Mouse (Mus musculus) heart, adult 2 months (tissue): ENCODE measurements around the gene Gm47791. TPM values are rescaled to one million over a fixed set of nuclear protein-coding genes. Genes with fewer than 3 reads are reported as not detected.

Source experiments
- DNase-seq, 2 experiments: peaks; one replicate each; pipeline ENCODE4 v3.0.0; 2021
- H3K27ac ChIP-seq: fragments of 200-600 bp; 2 replicates; pipeline ENCODE4 v1.8.1; 2022
- H3K27me3 ChIP-seq: fragments of 200-500 bp; 2 replicates; pipeline ENCODE4 v1.6.1; 2012; ENCODE audit warnings: mild to moderate bottlenecking, low read length, inconsistent platforms, mixed read lengths; ENCODE audit not compliant: control insufficient read depth, insufficient read depth
- H3K36me3 ChIP-seq: fragments of 200-500 bp; 2 replicates; pipeline ENCODE4 v1.6.1; 2012; ENCODE audit warnings: low read length, inconsistent platforms; ENCODE audit not compliant: control insufficient read depth, insufficient read depth
- H3K4me1 ChIP-seq: fragments of 200-500 bp; 2 replicates; pipeline ENCODE4 v1.6.1; 2011; ENCODE audit warnings: low read length; ENCODE audit not compliant: control insufficient read depth, insufficient read depth
- H3K4me3 ChIP-seq: fragments of 200-600 bp; 2 replicates; pipeline ENCODE4 v1.8.1; 2022
- H3K79me2 ChIP-seq: fragments of 200-500 bp; replicated peaks from 2 replicates; pipeline ENCODE4 v1.6.1; 2012; ENCODE audit warnings: mild to moderate bottlenecking, inconsistent platforms, low read length, moderate library complexity, mixed read lengths; ENCODE audit not compliant: control insufficient read depth, insufficient read depth
- H3K9ac ChIP-seq: fragments of 200-500 bp; 2 replicates; pipeline ENCODE4 v1.6.1; 2012; ENCODE audit warnings: low read depth, mild to moderate bottlenecking, control low read depth, inconsistent platforms, low read length, mixed read lengths
- CTCF ChIP-seq: fragments of 200-600 bp; IDR thresholded peaks from 2 replicates; pipeline ENCODE4 v1.8.1; 2022; ENCODE audit warnings: antibody characterized with exemption, mild to moderate bottlenecking, moderate library complexity
- EP300 ChIP-seq: fragments of 200-500 bp; IDR thresholded peaks from 2 replicates; pipeline ENCODE4 v1.6.1; 2011; ENCODE audit warnings: low read depth, low read length, control low read depth; ENCODE audit not compliant: insufficient read depth
- POLR2A ChIP-seq: fragments of 200-500 bp; IDR thresholded peaks from 2 replicates; pipeline ENCODE4 v1.6.1; 2011; ENCODE audit warnings: mild to moderate bottlenecking, low read depth, low read length, control low read depth; ENCODE audit not compliant: insufficient read depth
- WGBS: fragments of 180-500 bp; shearing (Covaris S2); methylation state at CpG from one replicate; pipeline ENCODE4 v1.1.7; 2018; 5-methylcytosine and 5-hydroxymethylcytosine counted together
- intact Hi-C: fragments of 180-260 bp; cut with DNase I; formaldehyde crosslinking; loops from one replicate; pipeline ENCODE4 v1.15.1; 2025
- polyA plus RNA-seq: library from polyadenylated mRNA; depleted of rRNA; stranded (reverse); fragments of >200 nt; gene quantifications from 2 replicates; pipeline ENCODE4 v1.2.3, GENCODE M21; 2012; rRNA removed
- total RNA-seq, 2 experiments: library from RNA; stranded (reverse); gene quantifications; 2 replicates each; pipeline ENCODE4 v1.2.3; 2021

Gm47791 gene
- total and polyA plus RNA-seq, 3 experiments: not detected

DNA sequence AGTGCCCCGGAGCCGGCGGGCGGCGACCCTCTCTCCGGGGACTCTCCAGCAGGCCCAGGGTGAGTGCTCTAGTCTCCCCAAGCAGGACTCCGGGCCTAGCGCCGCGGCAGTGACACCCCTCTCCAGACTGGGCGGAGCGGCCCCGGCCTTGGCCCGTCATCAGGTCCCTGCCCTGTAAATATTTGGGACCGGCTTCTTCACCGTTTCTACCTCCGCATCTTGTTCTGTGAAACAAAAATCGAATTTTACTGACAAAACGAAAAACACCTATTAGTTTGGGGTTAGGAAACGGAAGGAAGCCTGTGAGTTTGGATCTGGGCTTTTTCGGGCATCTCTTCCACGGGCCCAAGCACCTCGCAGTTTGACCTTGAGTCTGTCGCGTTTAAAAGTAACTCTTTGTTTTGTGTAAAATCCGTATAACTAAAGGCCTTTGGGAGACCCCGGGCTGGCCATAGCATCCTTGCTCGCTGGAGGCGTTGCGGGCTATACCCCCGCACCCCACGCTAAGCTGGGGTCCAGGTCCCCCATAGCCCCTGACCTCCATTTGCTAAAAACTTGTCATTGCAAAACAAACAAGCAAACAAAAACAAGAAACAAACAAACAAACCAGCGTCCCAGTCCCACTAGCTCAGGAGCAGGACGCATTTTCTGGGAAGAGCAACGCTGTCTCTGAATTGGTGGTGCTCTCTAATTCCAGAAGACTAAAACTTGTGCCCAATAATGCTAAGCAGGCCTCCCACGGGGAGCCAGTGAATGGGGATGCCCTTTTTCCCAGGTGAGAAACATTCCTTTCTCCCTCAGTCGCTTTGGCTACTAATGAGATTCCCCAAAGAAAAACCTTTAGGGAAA lies 45.8 kb downstream of the Gm47791 start:
- H3K4me3 ChIP-seq: peak overlapping the region; percentile 74
- H3K36me3 ChIP-seq: no peaks in the 10 kb centered on the region; the same call in none of the 2 replicates
- H3K27me3 ChIP-seq: no peaks in the 10 kb centered on the region
- DNase-seq: no peak
- WGBS: 1% methylated on average over 37 of the region's 37 CpGs
- peak overlapping the region; percentile 94 for H3K9ac ChIP-seq
- peaks cover 2% of the 10 kb centered on the region for H3K4me1 ChIP-seq
- H3K27ac ChIP-seq: peak overlapping the region; percentile 96
- intact Hi-C loops: loop anchor here (10.0 kb wide), 1 partner anchor 410 kb away; the partner anchor contains the start of gene Rhbdd1
- H3K79me2 ChIP-seq: peaks cover 2% of the 10 kb centered on the region
- TF ChIP-seq POLR2A: no peak
- no peak for TF ChIP-seq EP300
- TF ChIP-seq CTCF: no peak

DNA sequence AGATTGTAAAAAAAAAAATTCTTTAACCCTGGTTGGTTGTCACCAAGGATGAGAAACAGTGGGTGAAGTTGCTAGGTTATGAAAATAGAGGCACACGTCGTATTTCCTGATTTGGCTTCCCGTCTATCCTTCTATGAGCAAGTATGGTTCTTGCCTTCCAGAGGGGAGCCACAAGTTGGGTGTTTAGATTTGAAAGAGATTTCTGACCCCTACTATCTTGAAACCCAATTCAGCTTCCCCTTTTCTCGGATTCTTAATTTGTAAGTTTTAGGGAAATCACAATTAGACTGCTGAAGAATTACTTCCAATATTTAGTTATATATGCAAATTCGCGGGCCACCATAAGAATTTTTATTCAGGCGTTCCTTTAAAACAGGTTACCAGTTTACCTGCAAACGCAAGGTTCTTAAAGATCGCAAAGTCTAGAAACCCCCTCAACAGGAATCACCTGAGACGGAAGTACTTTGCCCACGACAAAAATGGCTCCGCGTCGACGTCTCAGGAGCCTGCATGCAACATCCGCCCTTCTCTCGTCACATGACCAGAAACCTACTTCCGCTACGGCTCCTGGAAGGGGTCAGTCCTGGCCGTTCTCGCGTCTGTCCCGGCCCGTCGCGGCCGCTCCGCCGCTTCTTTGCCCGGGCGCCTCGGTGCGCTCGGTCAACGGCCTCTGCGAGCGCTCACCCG lies 46.6 kb downstream of the Gm47791 start, which contains the start of gene Mff:
Mff (plus strand) TSS at position 552 of the 687 bp plus-strand sequence.
- DNase-seq: peak; percentile 95 to 97
- intact Hi-C loops: loop anchor here (5.0 to 10.0 kb wide), 2 partner anchors 118 to 410 kb away; partner anchors contain the start of gene Rhbdd1
- WGBS: 8% methylated on average over 38 of the region's 38 CpGs
- H3K27me3 ChIP-seq: no peaks in the 10 kb centered on the region
- H3K36me3 ChIP-seq: no peaks in the 10 kb centered on the region; the same call in none of the 2 replicates
- H3K27ac ChIP-seq: peak within 1 kb of the TSS; percentile 96
- H3K4me1 ChIP-seq: peaks cover 2% of the 10 kb centered on the region
- peak; percentile 84 for TF ChIP-seq EP300
- no peak for TF ChIP-seq CTCF
- peak; percentile 79 for TF ChIP-seq POLR2A
- H3K79me2 ChIP-seq: peaks cover 2% of the 10 kb centered on the region
- H3K9ac ChIP-seq: peak within 1 kb of the TSS; percentile 94
- peak within 1 kb of the TSS; percentile 74 for H3K4me3 ChIP-seq

Other genes starting within 250 kb of the Gm47791 start
- gene Col4a4, start 184.4 kb downstream of the Gm47791 start, total RNA-seq: 1 to 10 TPM; 3.7 to 5.0 TPM
- 2.2 and 3.1 TPM in 2 replicates for gene Col4a4, start 184.4 kb downstream of the Gm47791 start, polyA plus RNA-seq
- 1 to 10 TPM; 1.3 to 1.8 TPM for gene Col4a3, start 184.3 kb downstream of the Gm47791 start, total RNA-seq
- gene Col4a3, start 184.3 kb downstream of the Gm47791 start, polyA plus RNA-seq: 3.3 TPM in 2 replicates
- gene Mff, start 46.4 kb downstream of the Gm47791 start, total RNA-seq: 100 to 1,000 TPM; 161 to 168 TPM
- gene Mff, start 46.4 kb downstream of the Gm47791 start, polyA plus RNA-seq: 74.6 and 167 TPM in 2 replicates
- gene Tm4sf20, start 2.8 kb downstream of the Gm47791 start, total RNA-seq: not detected
- not detected in 2 replicates for gene Tm4sf20, start 2.8 kb downstream of the Gm47791 start, polyA plus RNA-seq
- 10 to 100 TPM; 27.9 to 29.8 TPM for gene Agfg1, start 68.2 kb upstream of the Gm47791 start, total RNA-seq
- 28.2 and 47.5 TPM in 2 replicates for gene Agfg1, start 68.2 kb upstream of the Gm47791 start, polyA plus RNA-seq
- gene A030005L19Rik, start 142.1 kb upstream of the Gm47791 start, total RNA-seq: not detected
- 0.53 and 0.76 TPM in 2 replicates for gene A030005L19Rik, start 142.1 kb upstream of the Gm47791 start, polyA plus RNA-seq
- not detected for gene A030014E15Rik, start 153.7 kb upstream of the Gm47791 start, total RNA-seq
- not detected in 2 replicates for gene A030014E15Rik, start 153.7 kb upstream of the Gm47791 start, polyA plus RNA-seq
- gene Gm6217, start 160.2 kb upstream of the Gm47791 start, total RNA-seq: not detected
- not detected in 2 replicates for gene Gm6217, start 160.2 kb upstream of the Gm47791 start, polyA plus RNA-seq
- not detected for gene A030003K21Rik, start 172.1 kb upstream of the Gm47791 start, total RNA-seq
- not detected in 2 replicates for gene A030003K21Rik, start 172.1 kb upstream of the Gm47791 start, polyA plus RNA-seq
- not detected for gene Gm7544, start 184.8 kb upstream of the Gm47791 start, total RNA-seq
- not detected in 2 replicates for gene Gm7544, start 184.8 kb upstream of the Gm47791 start, polyA plus RNA-seq
- gene Gm47955, start 189.0 kb upstream of the Gm47791 start, total RNA-seq: not detected
- gene Gm47955, start 189.0 kb upstream of the Gm47791 start, polyA plus RNA-seq: not detected in 2 replicates
- not detected for gene Gm47959, start 229.3 kb upstream of the Gm47791 start, total RNA-seq
- not detected in 2 replicates for gene Gm47959, start 229.3 kb upstream of the Gm47791 start, polyA plus RNA-seq